Mouse (Mus musculus): Measurements from ENCODE around the gene Gm10334.
"Not testable (repeated sequence)": the region's sequence is repeated elsewhere in the genome, so short reads cannot be mapped to it uniquely, and the experiment has no call there.

GRCm38 (mm10) chr6:41442261-41442660 lies 3.7 kb downstream of the Gm10334 start:
- TF ChIP-seq ZC3H11A (IDR thresholded peaks at IDR 0.05; ENCODE audit: borderline replicate concordance, low read depth, low read length); ZNF384 (IDR thresholded peaks at IDR 0.05; ENCODE audit: low read depth, low read length): not testable (repeated sequence)
